Mouse (Mus musculus): ENCODE data around the gene Mmaa.

DNA sequence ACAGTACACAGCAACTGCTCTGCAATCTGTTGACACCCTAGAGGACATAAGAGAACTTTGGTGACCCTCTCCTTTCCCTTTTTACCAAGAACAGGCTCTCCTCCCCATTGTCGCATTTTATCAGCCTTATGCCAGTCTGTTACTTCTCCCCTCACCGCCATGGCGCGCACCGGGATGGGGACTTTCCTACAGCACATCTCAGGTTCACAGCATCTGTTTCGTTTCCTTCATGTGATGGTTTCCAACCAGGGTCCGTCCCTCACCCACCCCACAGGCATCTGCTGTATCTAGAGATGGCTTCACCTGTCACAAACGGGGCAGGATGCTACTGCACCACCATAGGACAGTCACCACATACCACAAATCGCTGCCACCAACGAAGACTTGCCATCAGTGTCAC, 19.8 kb downstream of the Mmaa start:
- TF ChIP-seq BHLHE40 (IDR thresholded peaks at IDR 0.05; ENCODE audit: low read depth, low read length) (peak; percentile 58; the same call in 1 of the 2 replicates), JUND (conservative IDR thresholded peaks at IDR 0.05; ENCODE audit: low read depth, low read length) (no peak), MAX (IDR thresholded peaks at IDR 0.05; ENCODE audit: low read length) (no peak), CTCF (conservative IDR thresholded peaks at IDR 0.05 in 1 of 2, IDR thresholded peaks at IDR 0.05 in 1 of 2; ENCODE audit: low read depth in 2 of 2, low read length in 2 of 2) (no peak), POLR2AphosphoS2 (IDR thresholded peaks at IDR 0.05; ENCODE audit: low read depth, low read length) (no peak), POLR2A (IDR thresholded peaks at IDR 0.05; ENCODE audit: low read depth, low read length) (peak; percentile 25; the same call in 1 of the 2 replicates), MYC (IDR thresholded peaks at IDR 0.05; ENCODE audit: low read depth, low read length) (no peak; the same call in 1 of the 2 replicates), MEF2A (IDR thresholded peaks at IDR 0.05; ENCODE audit: borderline replicate concordance, low read depth, low read length) (peak; percentile 70; the same call in 1 of the 2 replicates), GABPA (IDR thresholded peaks at IDR 0.05; ENCODE audit: insufficient replicate concordance, low read depth, low read length) (no peak), EP300 (IDR thresholded peaks at IDR 0.05; ENCODE audit: low read length) (peak; percentile 63), SMC3 (IDR thresholded peaks at IDR 0.05; ENCODE audit: low read depth, low read length) (no peak)
